Mouse (Mus musculus): Measurements from ENCODE around the gene Olfr259. TPM values are rescaled to one million over a fixed set of nuclear protein-coding genes. Genes with fewer than 3 reads are reported as not detected.

Olfr259 gene
- polyA plus RNA-seq (2017; shearing (Covaris generic)), result not detected

DNA sequence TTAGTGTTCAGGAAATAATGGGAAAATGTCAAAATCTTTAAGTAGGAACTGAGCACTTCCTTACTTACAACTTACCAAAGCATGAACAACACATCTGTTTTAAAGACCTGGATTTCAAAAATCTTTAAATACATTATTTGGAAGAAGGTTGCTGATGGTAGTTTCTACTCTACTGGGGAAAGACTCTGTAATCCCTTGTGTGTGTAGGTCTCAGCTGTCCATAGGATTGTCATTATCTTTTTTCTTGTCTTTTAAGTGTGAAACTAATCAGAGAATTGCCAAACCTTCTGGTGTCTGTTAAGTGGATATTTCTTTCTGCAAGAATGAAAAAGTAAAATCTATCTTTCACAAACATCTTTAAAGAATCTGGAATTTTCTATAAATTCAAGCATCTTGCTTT is at the start of gene Olfr259:
Gene Olfr259, minus strand, starts transcription at position 101 of the 400 bp plus-strand sequence.

GRCm38 (mm10) chr2:87152524-87152923 is 38.2 kb upstream of the Olfr259 start, which contains the start of gene Olfr1111:
TSS of gene Olfr1111 (minus strand) at chr2:87152624.

DNA sequence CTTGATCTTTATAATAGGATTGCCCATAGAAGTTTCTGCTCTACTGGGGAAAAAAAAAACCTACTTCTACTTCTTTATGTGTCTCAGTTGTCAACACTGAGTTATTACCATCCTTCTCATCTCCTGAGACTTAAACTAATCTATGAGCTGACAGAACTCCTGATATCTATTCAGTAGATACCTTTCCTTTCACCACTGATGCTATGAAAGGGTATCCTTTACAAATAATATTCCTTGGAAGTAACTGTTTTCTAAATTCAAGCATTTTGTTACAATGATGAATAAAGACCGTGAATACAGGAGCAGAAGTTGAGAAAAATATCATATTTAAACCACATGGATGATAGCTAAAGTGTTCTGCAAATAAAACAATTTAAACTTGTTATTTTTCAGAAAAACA is 25.8 kb upstream of the Olfr259 start, which contains the start of gene Olfr1110:
Gene Olfr1110, minus strand, starts transcription at position 101 of the 400 bp plus-strand sequence.

DNA sequence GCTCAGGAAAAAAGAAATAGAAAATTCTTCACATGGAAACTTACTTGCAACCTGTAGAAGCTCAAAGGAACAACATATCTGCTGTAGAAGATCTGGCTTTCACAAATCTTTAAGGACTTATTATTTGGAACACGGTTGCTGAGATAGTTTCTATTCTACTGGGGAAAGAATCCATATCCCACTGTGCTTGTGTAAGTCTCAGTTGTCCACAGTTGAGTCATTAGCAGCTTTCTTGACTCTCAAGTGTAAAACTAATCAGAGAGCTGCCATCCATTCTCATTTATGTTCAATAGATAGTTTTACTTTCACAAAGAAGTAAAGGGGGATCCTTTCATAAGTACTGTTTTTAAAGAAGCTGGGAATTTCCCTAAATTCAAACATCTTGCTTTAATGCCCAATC is 18.5 kb downstream of the Olfr259 start, which contains the start of gene Olfr1109:
Gene Olfr1109, minus strand, starts transcription at position 101 of the 400 bp plus-strand sequence.

DNA sequence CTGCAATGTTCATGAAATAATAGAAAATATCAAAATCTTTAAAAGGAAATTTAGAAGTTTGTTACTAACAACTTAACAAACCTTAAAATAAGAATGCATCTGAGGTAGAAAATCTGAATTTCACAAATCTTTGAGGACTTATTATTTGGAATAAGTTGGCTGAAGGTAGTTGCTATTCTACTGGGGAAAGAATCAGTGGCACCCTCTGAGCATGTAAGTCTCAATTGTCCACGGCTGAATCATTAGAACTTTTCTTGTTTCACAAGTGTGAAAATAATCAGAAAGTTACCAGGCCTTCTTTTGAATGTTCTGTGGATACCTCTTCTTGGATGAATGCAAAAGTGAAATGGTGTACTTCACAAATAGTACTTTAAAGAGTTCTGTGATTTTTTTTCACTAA is 38.6 kb downstream of the Olfr259 start, which contains the start of gene Olfr1107:
Gene Olfr1107, minus strand, starts transcription at position 101 of the 400 bp plus-strand sequence.

Other genes starting within 250 kb of the Olfr259 start
- gene Gm13723, start 239.8 kb downstream of the Olfr259 start, polyA plus RNA-seq (2017; shearing (Covaris generic)), result not detected
- 0.11 TPM for gene Olfr1097, start 222.4 kb downstream of the Olfr259 start, polyA plus RNA-seq (2017; shearing (Covaris generic))
- not detected for gene Olfr1098, start 190.0 kb downstream of the Olfr259 start, polyA plus RNA-seq (2017; shearing (Covaris generic))
- gene Olfr1099, start 153.9 kb downstream of the Olfr259 start, polyA plus RNA-seq (2017; shearing (Covaris generic)), result not detected
- not detected for gene Olfr1100, start 134.6 kb downstream of the Olfr259 start, polyA plus RNA-seq (2017; shearing (Covaris generic))
- not detected for gene Olfr1101, start 123.3 kb downstream of the Olfr259 start, polyA plus RNA-seq (2017; shearing (Covaris generic))
- gene Olfr1102, start 116.2 kb downstream of the Olfr259 start, polyA plus RNA-seq (2017; shearing (Covaris generic)), result not detected
- gene Olfr1104, start 87.5 kb downstream of the Olfr259 start, polyA plus RNA-seq (2017; shearing (Covaris generic)), result not detected
- gene Olfr1105, start 78.0 kb downstream of the Olfr259 start, polyA plus RNA-seq (2017; shearing (Covaris generic)), result 0.16 TPM
- not detected for gene Olfr1106, start 62.3 kb downstream of the Olfr259 start, polyA plus RNA-seq (2017; shearing (Covaris generic))
- not detected for gene Olfr1107, start 38.8 kb downstream of the Olfr259 start, polyA plus RNA-seq (2017; shearing (Covaris generic))
- not detected for gene Olfr1109, start 18.6 kb downstream of the Olfr259 start, polyA plus RNA-seq (2017; shearing (Covaris generic))
- gene Olfr1110, start 25.7 kb upstream of the Olfr259 start, polyA plus RNA-seq (2017; shearing (Covaris generic)), result not detected
- gene Olfr1111, start 38.1 kb upstream of the Olfr259 start, polyA plus RNA-seq (2017; shearing (Covaris generic)), result not detected
- not detected for gene Olfr1112, start 73.2 kb upstream of the Olfr259 start, polyA plus RNA-seq (2017; shearing (Covaris generic))
- not detected for gene Olfr1113, start 94.4 kb upstream of the Olfr259 start, polyA plus RNA-seq (2017; shearing (Covaris generic))
- not detected for gene Olfr1115, start 133.4 kb upstream of the Olfr259 start, polyA plus RNA-seq (2017; shearing (Covaris generic))
- 0.15 TPM for gene Olfr1116, start 153.0 kb upstream of the Olfr259 start, polyA plus RNA-seq (2017; shearing (Covaris generic))
- gene Olfr1118, start 193.0 kb upstream of the Olfr259 start, polyA plus RNA-seq (2017; shearing (Covaris generic)), result not detected
- not detected for gene Olfr1120, start 240.2 kb upstream of the Olfr259 start, polyA plus RNA-seq (2017; shearing (Covaris generic))